Mouse (Mus musculus): ENCODE results near the gene Pla2g7.

DNA sequence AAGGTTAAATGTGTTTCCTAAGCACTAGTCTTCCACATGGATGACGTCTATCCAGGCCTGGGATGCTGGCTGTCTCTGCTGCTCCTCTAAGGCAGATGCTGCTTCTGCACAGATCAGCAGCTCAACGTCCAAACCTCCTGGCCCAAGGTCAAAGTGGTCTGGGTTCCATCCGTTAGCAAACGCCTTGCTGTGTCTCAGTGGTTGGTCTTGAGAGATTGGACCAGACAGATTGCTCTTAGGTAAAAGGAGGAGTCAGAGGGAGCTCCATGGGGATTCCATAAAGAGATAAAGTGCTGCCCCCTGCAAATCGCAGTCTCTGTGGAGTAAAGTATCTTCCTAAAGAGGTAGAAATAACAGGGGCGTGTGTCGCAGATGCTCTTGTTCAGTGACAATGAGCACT lies 75.3 kb downstream of the Pla2g7 start:
- no peak for TF ChIP-seq CTCF (IDR thresholded peaks at IDR 0.05; ENCODE audit: low read depth)
- no peak for TF ChIP-seq EP300 (IDR thresholded peaks at IDR 0.05; ENCODE audit: low read depth)
